Mouse (Mus musculus) cerebral cortex, adult 2 months (tissue): ENCODE measurements around the gene Zfp799.

Experiments used
- whole genome bisulfite sequencing: fragments of 180-500 bp; shearing (Covaris S2); methylation state at CpG from one replicate; pipeline ENCODE4 v1.1.7; 2018; 5-methylcytosine and 5-hydroxymethylcytosine counted together

Gene Zfp799

DNA sequence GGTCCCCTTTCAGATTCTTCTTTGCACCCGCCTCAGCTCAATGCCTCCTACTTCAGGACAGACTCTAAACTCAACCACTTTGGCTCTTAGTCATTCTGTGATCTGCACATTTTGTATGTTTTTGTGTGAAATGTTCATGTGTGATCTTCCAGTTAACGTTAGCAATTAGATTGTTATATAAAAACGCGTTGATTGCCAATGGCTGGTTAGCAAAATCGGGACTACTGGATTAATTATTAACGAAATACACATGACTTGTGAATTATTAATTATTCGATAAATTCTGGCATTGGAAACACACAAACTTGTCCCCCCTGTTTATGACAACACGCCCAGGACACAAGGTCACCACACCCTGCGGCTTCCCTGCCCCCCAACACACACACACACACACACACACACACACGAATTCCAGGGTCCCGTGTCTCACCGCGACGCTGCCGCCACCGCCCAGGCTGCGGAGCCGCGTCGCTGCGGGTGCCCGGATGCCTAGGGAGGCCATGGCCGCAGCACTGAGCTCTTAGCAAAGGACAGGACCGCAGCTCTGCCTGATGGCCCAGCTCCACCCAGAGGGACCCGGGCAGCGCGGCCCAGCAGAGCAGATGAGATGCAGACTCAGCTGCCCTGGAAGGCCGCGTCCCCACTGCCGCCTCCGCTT lies 42.5 kb downstream of the Zfp799 start:
- under 1% methylated on average over 31 of the region's 31 CpGs for WGBS

DNA sequence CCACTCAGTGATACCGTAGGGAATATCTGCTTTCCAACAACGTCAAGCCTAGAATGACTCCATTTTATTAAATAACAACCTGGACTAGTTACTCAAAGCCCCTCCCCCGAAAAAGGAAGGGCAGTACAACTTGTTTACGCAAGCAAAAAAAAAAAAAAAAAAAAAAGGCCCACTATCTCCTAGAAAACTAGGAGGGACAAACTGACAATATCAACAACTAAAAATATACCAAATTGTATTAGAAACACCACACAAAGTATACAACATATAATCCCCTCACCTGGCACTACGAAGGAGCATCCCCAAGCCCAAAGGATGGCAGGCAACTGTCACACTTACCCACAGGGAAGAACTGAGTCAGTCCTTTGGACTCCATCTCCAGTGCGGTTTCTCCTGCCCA lies 43.1 kb downstream of the Zfp799 start:
- WGBS, result 45% methylated on average over 6 of the region's 6 CpGs

DNA sequence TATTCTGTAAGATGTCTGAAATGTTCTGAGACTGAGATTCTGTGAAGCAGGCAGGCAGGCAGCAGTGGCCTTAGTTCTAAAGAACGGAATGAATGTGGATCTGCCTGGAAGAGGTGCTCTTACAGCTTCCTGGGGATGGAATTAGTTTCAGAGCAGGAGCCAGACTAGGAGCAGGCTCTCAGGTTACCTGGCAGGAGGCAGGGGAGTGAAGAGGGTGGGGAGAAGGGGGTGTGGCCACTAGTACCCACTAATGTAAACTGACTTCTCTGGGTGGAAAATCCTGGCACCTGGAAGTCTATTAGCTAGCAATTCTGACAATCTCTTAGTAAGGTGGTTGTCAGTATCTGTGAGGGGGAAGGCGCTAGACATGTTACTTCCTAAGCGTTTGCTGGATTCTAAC lies 44.4 kb downstream of the Zfp799 start:
- 66% methylated on average over 3 of the region's 3 CpGs for WGBS

DNA sequence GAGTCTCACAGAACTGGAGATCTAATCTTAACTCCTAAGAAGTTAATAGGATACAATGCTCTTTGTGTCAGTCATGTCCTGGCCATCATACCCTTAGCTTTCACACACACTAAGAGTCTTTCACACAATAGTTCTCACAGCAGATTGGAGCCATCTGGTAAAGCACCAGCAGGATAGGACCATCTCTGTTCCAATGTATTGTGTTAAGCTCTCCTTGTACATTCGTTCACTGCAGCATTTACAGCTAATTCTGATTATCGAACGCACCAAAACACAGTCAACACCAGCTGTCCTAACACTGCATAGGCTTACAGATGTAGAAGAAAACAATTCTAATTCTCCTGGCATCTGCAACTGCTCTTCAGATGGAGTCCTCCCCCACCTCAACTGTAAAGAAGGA lies 52.5 kb downstream of the Zfp799 start:
- WGBS, result 59% methylated on average over 3 of the region's 3 CpGs

DNA sequence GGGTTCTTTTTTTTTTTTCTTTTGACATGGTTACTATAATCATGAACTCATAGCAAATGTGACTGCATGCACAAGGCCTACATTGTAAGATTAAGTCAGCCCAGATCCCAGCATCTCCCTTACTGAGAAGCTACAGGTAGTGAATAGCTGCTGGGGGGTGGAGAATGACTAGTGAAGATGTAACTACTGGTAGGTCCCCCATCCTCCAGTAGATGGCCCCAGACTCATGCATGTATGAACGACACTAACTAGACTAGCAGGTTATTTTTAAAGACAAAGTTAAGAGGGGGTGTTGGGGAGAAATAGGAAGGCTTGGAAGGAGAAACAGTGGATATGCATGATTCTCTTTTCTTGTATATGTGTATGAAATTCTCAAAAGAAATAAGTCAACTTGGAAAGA lies 58.8 kb downstream of the Zfp799 start:
- WGBS, result 30% methylated on average over 1 of the region's 1 CpGs

DNA sequence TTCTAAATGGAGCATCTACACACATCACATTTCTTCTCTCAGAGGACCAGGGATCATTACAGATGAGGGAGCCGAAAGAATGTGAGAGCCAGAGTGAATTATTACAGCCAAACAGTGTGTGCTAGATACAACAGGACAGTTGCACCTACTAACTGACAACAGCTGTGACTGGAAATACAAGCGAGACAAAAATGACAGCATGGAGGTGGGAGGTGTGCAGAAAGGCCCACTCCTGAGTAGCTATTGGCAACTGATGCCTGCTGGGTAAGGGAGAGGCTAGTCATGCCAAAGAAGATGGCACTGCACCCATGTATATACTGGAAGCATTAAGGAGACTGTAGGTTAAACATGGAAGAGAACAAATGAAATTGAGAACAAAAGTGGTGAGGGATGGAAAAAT lies 63.6 kb downstream of the Zfp799 start:
- WGBS, result 66% methylated on average over 2 of the region's 2 CpGs
